Mouse (Mus musculus) heart, adult 10 weeks (tissue): ENCODE data around the gene Stk11. TPM values are rescaled to one million over a fixed set of nuclear protein-coding genes. Genes with fewer than 3 reads are reported as not detected.

Source experiments
- polyA plus RNA-seq: library from polyadenylated mRNA; stranded (reverse); fragments of 350-450 nt; fragmentation: Illumina TruSeq; extraction: RNeasy Lipid Tissue Mini Kit (QIAGEN cat#74804); gene quantifications from one replicate; pipeline ENCODE4 v1.2.3, GENCODE M21; 2014; ENCODE audit warnings: low read depth, low replicate concordance

Gene Stk11
- 137 TPM for polyA plus RNA-seq

GRCm38 (mm10) chr10:80115290-80115943 lies at the start of gene Stk11:
Stk11 (plus strand) TSS chr10:80115803.

GRCm38 (mm10) chr10:80105460-80105859 lies 10.1 kb upstream of the Stk11 start, which contains the start of gene Sbno2:
Sbno2 (minus strand) TSS chr10:80105571.

GRCm38 (mm10) chr10:80138553-80139438 lies 23.2 kb downstream of the Stk11 start, which contains the start of gene Atp5d:
Atp5d (plus strand) TSS chr10:80138632.

GRCm38 (mm10) chr10:80140666-80141035 lies 25.0 kb downstream of the Stk11 start, which contains the start of gene Cbarp:
Cbarp (minus strand) TSS chr10:80140835.

GRCm38 (mm10) chr10:80147719-80148601 lies 32.4 kb downstream of the Stk11 start, which contains the start of gene Midn:
Midn (plus strand) TSS chr10:80148272.

GRCm38 (mm10) chr10:80165392-80166128 lies 50.0 kb downstream of the Stk11 start, which contains the start of gene Cirbp:
Cirbp (plus strand) TSS chr10:80165985.

GRCm38 (mm10) chr10:80172527-80173292 lies 57.1 kb downstream of the Stk11 start, which contains the start of gene 1600002K03Rik:
1600002K03Rik (plus strand) TSS chr10:80172944.

GRCm38 (mm10) chr10:80179068-80180051 lies 63.8 kb downstream of the Stk11 start, which contains the start of gene Efna2:
Efna2 (plus strand) TSS chr10:80179482.

Other genes starting within 250 kb of the Stk11 start
- gene Prtn3, start 241.3 kb upstream of the Stk11 start, polyA plus RNA-seq: not detected
- gene Plppr3, start 241.2 kb upstream of the Stk11 start, polyA plus RNA-seq: 0.34 TPM
- gene Elane, start 229.6 kb upstream of the Stk11 start, polyA plus RNA-seq: not detected
- gene Cfd, start 224.9 kb upstream of the Stk11 start, polyA plus RNA-seq: 72.1 TPM
- 25.5 TPM for gene Med16, start 206.9 kb upstream of the Stk11 start, polyA plus RNA-seq
- not detected for gene Gm26602, start 204.9 kb upstream of the Stk11 start, polyA plus RNA-seq
- 0.55 TPM for gene Kiss1r, start 198.8 kb upstream of the Stk11 start, polyA plus RNA-seq
- 70.4 TPM for gene R3hdm4, start 194.6 kb upstream of the Stk11 start, polyA plus RNA-seq
- gene Arid3a, start 188.8 kb upstream of the Stk11 start, polyA plus RNA-seq: 1.1 TPM
- 21.5 TPM for gene Wdr18, start 155.7 kb upstream of the Stk11 start, polyA plus RNA-seq
- gene Grin3b, start 145.1 kb upstream of the Stk11 start, polyA plus RNA-seq: 0.18 TPM
- gene Tmem259, start 131.5 kb upstream of the Stk11 start, polyA plus RNA-seq: 104 TPM
- gene Cnn2, start 127.2 kb upstream of the Stk11 start, polyA plus RNA-seq: 40.1 TPM
- gene Abca7, start 119.3 kb upstream of the Stk11 start, polyA plus RNA-seq: 7.2 TPM
- gene Arhgap45, start 99.2 kb upstream of the Stk11 start, polyA plus RNA-seq: 5.2 TPM
- gene Polr2e, start 76.0 kb upstream of the Stk11 start, polyA plus RNA-seq: 122 TPM
- 933 TPM for gene Gpx4, start 68.6 kb upstream of the Stk11 start, polyA plus RNA-seq
- 10.9 TPM for gene Sbno2, start 10.2 kb upstream of the Stk11 start, polyA plus RNA-seq
- gene Atp5d, start 22.8 kb downstream of the Stk11 start, polyA plus RNA-seq: 1,104 TPM
- gene Cbarp, start 25.0 kb downstream of the Stk11 start, polyA plus RNA-seq: 2.6 TPM
- gene Midn, start 32.5 kb downstream of the Stk11 start, polyA plus RNA-seq: 39.3 TPM
- 89.8 TPM for gene Cirbp, start 50.2 kb downstream of the Stk11 start, polyA plus RNA-seq
- 13.6 TPM for gene 1600002K03Rik, start 57.1 kb downstream of the Stk11 start, polyA plus RNA-seq
- gene Efna2, start 63.7 kb downstream of the Stk11 start, polyA plus RNA-seq: 1.8 TPM
- gene Mum1, start 110.6 kb downstream of the Stk11 start, polyA plus RNA-seq: 21.1 TPM
- 842 TPM for gene Ndufs7, start 133.3 kb downstream of the Stk11 start, polyA plus RNA-seq
- gene Gamt, start 145.2 kb downstream of the Stk11 start, polyA plus RNA-seq: 7.7 TPM
- gene Dazap1, start 145.7 kb downstream of the Stk11 start, polyA plus RNA-seq: 49.3 TPM
- 1,202 TPM for gene Rps15, start 176.7 kb downstream of the Stk11 start, polyA plus RNA-seq
- gene Apc2, start 180.2 kb downstream of the Stk11 start, polyA plus RNA-seq: 2.0 TPM
- gene 2310011J03Rik, start 204.7 kb downstream of the Stk11 start, polyA plus RNA-seq: 22.7 TPM
- 2.2 TPM for gene Pcsk4, start 213.7 kb downstream of the Stk11 start, polyA plus RNA-seq
- gene Reep6, start 214.2 kb downstream of the Stk11 start, polyA plus RNA-seq: 3.4 TPM
- 64.4 TPM for gene Adamtsl5, start 232.6 kb downstream of the Stk11 start, polyA plus RNA-seq
- 3.1 TPM for gene Plk5, start 240.7 kb downstream of the Stk11 start, polyA plus RNA-seq